Mouse (Mus musculus): ENCODE results near the gene Xrcc3. TPM values are rescaled to one million over a fixed set of nuclear protein-coding genes. Genes with fewer than 3 reads are reported as not detected.
A peak's percentile ranks its signal among the peaks of the same experiment; 100 is the strongest.

Xrcc3 gene
- polyA plus RNA-seq, 1 experiment from 2014 or later = 1.8 TPM

GRCm38 (mm10) chr12:111794102-111794501 lies 19.6 kb downstream of the Xrcc3 start:
- Histone ChIP-seq H3K27ac (replicated peaks) (0 out of 2 replicates have a peak overlapping the region, but pooled peaks have one; percentile 18), H3K27me3 (ENCODE audit: control insufficient read depth, insufficient read depth, low read length) (no peaks in the 10 kb centered on the region), H3K9ac (ENCODE audit: low read length) (no peak overlapping the region), H3K4me1 (replicated peaks; ENCODE audit: control insufficient read depth, insufficient read depth) (no peaks in the 10 kb centered on the region), H3K9me3 (ENCODE audit: control insufficient read depth, low read length) (no peaks in the 10 kb centered on the region), H3K4me3 (ENCODE audit: low read depth, low read length) (no peak overlapping the region), H3K36me3 (ENCODE audit: control insufficient read depth, insufficient read depth, low read length) (peaks cover 27% of the 10 kb centered on the region), H3K4me2 (replicated peaks; ENCODE audit: low read depth) (no peak overlapping the region)
- DNase-seq (ENCODE audit: low spot score) (peak; percentile 41), ATAC-seq (ENCODE audit: low FRiP score, low TSS enrichment) (peak; percentile 38)
- TF ChIP-seq EP300 (optimal IDR thresholded peaks at IDR 0.05) (no peak), CTCF (IDR thresholded peaks at IDR 0.05; ENCODE audit: low read depth) (peak; percentile 17; the same call in 1 of the 2 replicates)
- 56% methylated on average over 22 of the region's 22 CpGs for WGBS

GRCm38 (mm10) chr12:111791474-111792104 lies 22.1 kb downstream of the Xrcc3 start:
- H3K4me3 ChIP-seq (ENCODE audit: low read depth, low read length) = no peak overlapping the region
- DNase-seq (ENCODE audit: low spot score) (no peak), ATAC-seq (ENCODE audit: low FRiP score, low TSS enrichment) (no peak)
- no peaks in the 10 kb centered on the region for H3K9me3 ChIP-seq (ENCODE audit: control insufficient read depth, low read length)
- TF ChIP-seq EP300 (optimal IDR thresholded peaks at IDR 0.05) (no peak), CTCF (IDR thresholded peaks at IDR 0.05; ENCODE audit: low read depth) (no peak)
- peaks cover 46% of the 10 kb centered on the region for H3K36me3 ChIP-seq (ENCODE audit: control insufficient read depth, insufficient read depth, low read length)
- H3K9ac ChIP-seq (ENCODE audit: low read length) = no peak overlapping the region
- H3K4me1 ChIP-seq (replicated peaks; ENCODE audit: control insufficient read depth, insufficient read depth) = no peaks in the 10 kb centered on the region
- no peak overlapping the region for H3K27ac ChIP-seq (replicated peaks)
- no peaks in the 10 kb centered on the region for H3K27me3 ChIP-seq (ENCODE audit: control insufficient read depth, insufficient read depth, low read length)
- WGBS = 90% methylated on average over 13 of the region's 13 CpGs
- H3K4me2 ChIP-seq (replicated peaks; ENCODE audit: low read depth) = no peak overlapping the region

GRCm38 (mm10) chr12:111790631-111791030 lies 23.0 kb downstream of the Xrcc3 start:
- 89% methylated on average over 7 of the region's 7 CpGs for WGBS
- no peak overlapping the region for H3K4me3 ChIP-seq (ENCODE audit: low read depth, low read length)
- H3K9me3 ChIP-seq (ENCODE audit: control insufficient read depth, low read length) = no peaks in the 10 kb centered on the region
- no peak overlapping the region for H3K9ac ChIP-seq (ENCODE audit: low read length)
- no peak overlapping the region for H3K27ac ChIP-seq (replicated peaks)
- H3K36me3 ChIP-seq (ENCODE audit: control insufficient read depth, insufficient read depth, low read length) = peaks cover 47% of the 10 kb centered on the region
- no peak for DNase-seq (ENCODE audit: low spot score)
- no peaks in the 10 kb centered on the region for H3K27me3 ChIP-seq (ENCODE audit: control insufficient read depth, insufficient read depth, low read length)
- H3K4me2 ChIP-seq (replicated peaks; ENCODE audit: low read depth) = no peak overlapping the region
- ATAC-seq (ENCODE audit: low FRiP score, low TSS enrichment) = no peak
- H3K4me1 ChIP-seq (replicated peaks; ENCODE audit: control insufficient read depth, insufficient read depth) = no peaks in the 10 kb centered on the region
- TF ChIP-seq EP300 (optimal IDR thresholded peaks at IDR 0.05) (no peak), CTCF (IDR thresholded peaks at IDR 0.05; ENCODE audit: low read depth) (no peak)

GRCm38 (mm10) chr12:111790090-111790489 lies 23.6 kb downstream of the Xrcc3 start:
- Histone ChIP-seq H3K4me2 (replicated peaks; ENCODE audit: low read depth) (no peak overlapping the region), H3K9ac (ENCODE audit: low read length) (no peak overlapping the region), H3K27me3 (ENCODE audit: control insufficient read depth, insufficient read depth, low read length) (no peaks in the 10 kb centered on the region), H3K36me3 (ENCODE audit: control insufficient read depth, insufficient read depth, low read length) (peaks cover 42% of the 10 kb centered on the region), H3K27ac (replicated peaks) (no peak overlapping the region), H3K4me3 (ENCODE audit: low read depth, low read length) (no peak overlapping the region), H3K4me1 (replicated peaks; ENCODE audit: control insufficient read depth, insufficient read depth) (no peaks in the 10 kb centered on the region), H3K9me3 (ENCODE audit: control insufficient read depth, low read length) (no peaks in the 10 kb centered on the region)
- WGBS = 91% methylated on average over 5 of the region's 5 CpGs
- ATAC-seq (ENCODE audit: low FRiP score, low TSS enrichment) (no peak), DNase-seq (ENCODE audit: low spot score) (no peak)
- TF ChIP-seq EP300 (optimal IDR thresholded peaks at IDR 0.05) (no peak), CTCF (IDR thresholded peaks at IDR 0.05; ENCODE audit: low read depth) (no peak)

- ATAC-seq (ENCODE audit: low FRiP score, low TSS enrichment) (0 out of 2 replicates have a peak, but pooled peaks have one; percentile 16), DNase-seq (ENCODE audit: low spot score) (no peak)
- Histone ChIP-seq H3K27ac (replicated peaks) (no peak overlapping the region), H3K4me3 (ENCODE audit: low read depth, low read length) (no peak overlapping the region), H3K27me3 (ENCODE audit: control insufficient read depth, insufficient read depth, low read length) (no peaks in the 10 kb centered on the region), H3K9me3 (ENCODE audit: control insufficient read depth, low read length) (no peaks in the 10 kb centered on the region), H3K36me3 (ENCODE audit: control insufficient read depth, insufficient read depth, low read length) (peaks cover 41% of the 10 kb centered on the region), H3K4me2 (replicated peaks; ENCODE audit: low read depth) (no peak overlapping the region), H3K9ac (ENCODE audit: low read length) (no peak overlapping the region), H3K4me1 (replicated peaks; ENCODE audit: control insufficient read depth, insufficient read depth) (no peaks in the 10 kb centered on the region)
- no peak for TF ChIP-seq EP300 (optimal IDR thresholded peaks at IDR 0.05)
- no peak for TF ChIP-seq CTCF (IDR thresholded peaks at IDR 0.05; ENCODE audit: low read depth)
- WGBS = 79% methylated on average over 6 of the region's 6 CpGs
Measured at GRCm38 (mm10) chr12:111787015-111787414, 26.7 kb downstream of the Xrcc3 start.

- DNase-seq (ENCODE audit: low spot score) (peak; percentile 78), ATAC-seq (ENCODE audit: low FRiP score, low TSS enrichment) (peak; percentile 68)
- H3K4me2 ChIP-seq (replicated peaks; ENCODE audit: low read depth) = no peak overlapping the region
- TF ChIP-seq CTCF (IDR thresholded peaks at IDR 0.05; ENCODE audit: low read depth) (no peak), EP300 (optimal IDR thresholded peaks at IDR 0.05) (no peak)
- peaks cover 46% of the 10 kb centered on the region for H3K36me3 ChIP-seq (ENCODE audit: control insufficient read depth, insufficient read depth, low read length)
- H3K9me3 ChIP-seq (ENCODE audit: control insufficient read depth, low read length) = no peaks in the 10 kb centered on the region
- no peak overlapping the region for H3K27ac ChIP-seq (replicated peaks)
- 56% methylated on average over 15 of the region's 15 CpGs for WGBS
- no peak overlapping the region for H3K9ac ChIP-seq (ENCODE audit: low read length)
- H3K27me3 ChIP-seq (ENCODE audit: control insufficient read depth, insufficient read depth, low read length) = no peaks in the 10 kb centered on the region
- H3K4me3 ChIP-seq (ENCODE audit: low read depth, low read length) = no peak overlapping the region
- no peaks in the 10 kb centered on the region for H3K4me1 ChIP-seq (replicated peaks; ENCODE audit: control insufficient read depth, insufficient read depth)
Measured at GRCm38 (mm10) chr12:111785174-111785573, 28.5 kb downstream of the Xrcc3 start.
